Mouse (Mus musculus) 416B (cell line): Measurements from ENCODE around the gene Ccdc87.
"Not testable (repeated sequence)": the region's sequence is repeated elsewhere in the genome, so short reads cannot be mapped to it uniquely, and the experiment has no call there.

ENCODE experiments used
- DNase-seq: peaks from one replicate; pipeline ENCODE4 v3.0.0; 2011; ENCODE audit warnings: low read depth

Gene Ccdc87

GRCm38 (mm10) chr19:4838526-4839140 lies 533 bp upstream of the Ccdc87 start:
- DNase-seq = peak; percentile 46

- DNase-seq = no peak
These were observed 1.7 kb downstream of the Ccdc87 start for GRCm38 (mm10) chr19:4840848-4841247.

- no peak for DNase-seq
These were observed 3.4 kb downstream of the Ccdc87 start for GRCm38 (mm10) chr19:4842611-4843010.

GRCm38 (mm10) chr19:4845846-4846245 lies 6.7 kb downstream of the Ccdc87 start:
- no peak for DNase-seq

- peak; percentile 63 for DNase-seq
These were observed 8.3 kb downstream of the Ccdc87 start for GRCm38 (mm10) chr19:4847490-4847889.

GRCm38 (mm10) chr19:4849800-4850199 lies 10.6 kb downstream of the Ccdc87 start:
- no peak for DNase-seq

- DNase-seq = no peak
These were observed 11.1 kb downstream of the Ccdc87 start for GRCm38 (mm10) chr19:4850281-4850680.

- no peak for DNase-seq
These were observed 15.6 kb downstream of the Ccdc87 start, which contains the start of gene Ctsf for GRCm38 (mm10) chr19:4854552-4855469. Gene Ctsf, plus strand, starts transcription at chr19:4855130.

- no peak for DNase-seq
These were observed 16.3 kb downstream of the Ccdc87 start for GRCm38 (mm10) chr19:4855470-4855820.

- DNase-seq = no peak
These were observed 16.8 kb downstream of the Ccdc87 start for GRCm38 (mm10) chr19:4855951-4856350.

GRCm38 (mm10) chr19:4859081-4859480 lies 19.9 kb downstream of the Ccdc87 start:
- DNase-seq = no peak

GRCm38 (mm10) chr19:4863048-4863447 lies 23.9 kb downstream of the Ccdc87 start:
- DNase-seq = no peak

- no peak for DNase-seq
These were observed 26.0 kb downstream of the Ccdc87 start for GRCm38 (mm10) chr19:4865147-4865546.

- not testable (repeated sequence) for DNase-seq
These were observed 35.4 kb downstream of the Ccdc87 start for GRCm38 (mm10) chr19:4874613-4875012.

- no peak for DNase-seq
These were observed 37.1 kb downstream of the Ccdc87 start for GRCm38 (mm10) chr19:4876241-4876640.

- no peak for DNase-seq
These were observed 37.6 kb downstream of the Ccdc87 start for GRCm38 (mm10) chr19:4876755-4877154.

GRCm38 (mm10) chr19:4877785-4878184 lies 38.6 kb downstream of the Ccdc87 start, which contains the start of gene Actn3:
Gene Actn3, minus strand, starts transcription at chr19:4877909.
- DNase-seq = no peak

- peak; percentile 97 for DNase-seq
These were observed 39.5 kb downstream of the Ccdc87 start, which contains the start of gene Zdhhc24 for GRCm38 (mm10) chr19:4878405-4879323. Gene Zdhhc24, plus strand, starts transcription at chr19:4878668.

- DNase-seq = no peak
These were observed 40.1 kb downstream of the Ccdc87 start for GRCm38 (mm10) chr19:4879324-4879703.

GRCm38 (mm10) chr19:4883961-4884360 lies 44.8 kb downstream of the Ccdc87 start:
- DNase-seq = no peak

GRCm38 (mm10) chr19:4889791-4890190 lies 50.6 kb downstream of the Ccdc87 start:
- DNase-seq = no peak

- DNase-seq = no peak
These were observed 52.6 kb downstream of the Ccdc87 start for GRCm38 (mm10) chr19:4891798-4892197.
